Mouse (Mus musculus): ENCODE results near the gene Prkg1. TPM values are rescaled to one million over a fixed set of nuclear protein-coding genes. Genes with fewer than 3 reads are reported as not detected.

Prkg1 gene
- total RNA-seq, 2 experiments from 2014 or later, result 17.8 to 25.1 TPM

DNA sequence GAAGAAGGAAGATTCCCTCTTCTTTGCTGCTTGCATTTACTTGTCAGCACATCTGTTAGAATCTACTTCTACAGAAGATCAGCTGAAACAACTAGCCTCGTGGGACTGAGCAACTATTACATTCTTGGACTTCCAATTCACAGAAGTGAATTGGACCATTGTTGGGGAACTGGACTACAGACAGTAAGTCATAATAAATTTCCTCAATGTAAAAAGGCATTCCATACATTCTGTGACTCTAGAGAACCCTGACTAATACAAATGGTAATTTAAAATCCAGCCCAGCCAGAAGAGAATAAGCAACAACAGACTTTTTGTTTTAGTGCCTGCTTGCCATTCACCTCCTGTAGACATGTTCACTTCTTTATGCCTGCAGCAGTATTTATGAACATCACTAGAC lies 996.5 kb downstream of the Prkg1 start:
- DNase-seq (ENCODE audit: extremely low spot score in 1 of 2, low spot score in 1 of 2), result no peak

DNA sequence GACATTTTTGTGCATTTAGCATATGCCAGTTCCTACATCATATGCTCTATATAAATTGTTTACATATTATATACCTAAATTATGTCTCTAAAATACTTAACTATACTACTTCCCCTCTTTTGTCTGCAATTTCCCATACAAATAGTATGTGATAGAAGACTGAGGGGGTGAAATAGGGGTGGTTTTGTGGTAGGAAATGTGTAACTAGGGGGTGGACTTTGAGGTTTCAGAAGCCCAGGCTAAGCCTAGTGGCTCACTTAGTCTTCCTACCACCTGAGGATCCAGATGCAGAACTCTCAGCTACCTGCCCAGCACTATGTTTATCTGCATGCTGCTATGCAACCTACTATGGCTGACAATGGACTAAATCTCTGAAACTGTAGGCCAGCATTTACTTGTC lies 1020.4 kb downstream of the Prkg1 start:
- no peak for DNase-seq (ENCODE audit: extremely low spot score in 1 of 2, low spot score in 1 of 2)

DNA sequence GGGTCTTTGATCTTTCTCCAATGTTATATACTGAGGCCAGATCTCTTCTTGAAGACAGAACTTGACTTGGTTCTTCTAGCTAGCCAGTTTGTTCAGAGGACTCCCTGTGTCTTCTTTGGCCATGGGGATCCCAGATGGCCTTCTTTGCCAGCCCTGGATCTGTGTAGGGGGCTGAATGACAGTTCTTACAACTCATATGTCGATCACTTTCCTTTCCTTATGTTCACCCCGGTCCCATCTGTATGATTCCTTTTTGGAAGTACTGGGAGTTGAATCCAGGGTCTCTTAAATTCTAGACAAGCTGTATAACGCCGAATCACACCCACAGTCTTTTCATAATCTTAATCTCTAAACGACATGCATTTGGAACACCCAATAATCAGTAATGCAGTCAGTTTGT lies 1065.7 kb downstream of the Prkg1 start:
- no peak for DNase-seq (ENCODE audit: extremely low spot score in 1 of 2, low spot score in 1 of 2)

DNA sequence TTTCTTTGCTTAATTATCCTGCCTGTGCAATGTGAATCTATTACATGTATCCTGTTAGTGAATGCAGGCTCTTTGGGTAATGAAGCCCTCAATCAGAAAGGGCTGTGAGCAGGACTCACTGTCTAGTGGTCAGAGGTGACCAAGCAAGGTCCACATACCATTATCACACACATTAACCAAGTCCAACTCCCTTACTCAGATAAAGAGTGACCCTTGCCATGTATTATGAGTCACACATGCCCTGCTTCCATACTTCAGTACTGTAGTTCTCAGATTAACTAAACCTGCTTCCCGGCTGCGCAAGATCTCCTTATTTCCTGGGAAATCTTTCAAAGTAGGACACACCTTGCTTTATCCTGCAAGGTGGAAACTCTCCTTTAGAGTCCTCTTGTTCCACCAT lies 1073.6 kb downstream of the Prkg1 start:
- no peak for DNase-seq (ENCODE audit: extremely low spot score in 1 of 2, low spot score in 1 of 2)

DNA sequence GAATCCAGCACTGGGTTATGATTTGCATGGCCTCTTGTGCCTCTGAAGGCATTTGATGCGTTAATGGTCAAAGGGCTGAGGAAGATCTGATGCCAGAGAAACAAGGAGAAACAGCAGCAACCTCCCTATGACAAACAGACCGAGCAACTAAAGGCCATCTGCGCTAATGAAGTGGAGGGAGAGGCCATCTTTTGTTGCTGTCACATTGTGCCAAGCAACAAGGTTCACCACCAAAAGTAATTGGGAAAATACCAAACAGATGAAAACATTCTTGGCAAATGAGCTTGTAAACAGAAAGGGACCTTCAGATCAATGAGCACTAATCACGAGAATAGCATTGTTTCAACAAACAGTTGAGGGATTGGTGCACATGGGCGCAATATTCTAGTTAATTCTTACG lies 1074.1 kb downstream of the Prkg1 start:
- no peak for DNase-seq (ENCODE audit: extremely low spot score in 1 of 2, low spot score in 1 of 2)

DNA sequence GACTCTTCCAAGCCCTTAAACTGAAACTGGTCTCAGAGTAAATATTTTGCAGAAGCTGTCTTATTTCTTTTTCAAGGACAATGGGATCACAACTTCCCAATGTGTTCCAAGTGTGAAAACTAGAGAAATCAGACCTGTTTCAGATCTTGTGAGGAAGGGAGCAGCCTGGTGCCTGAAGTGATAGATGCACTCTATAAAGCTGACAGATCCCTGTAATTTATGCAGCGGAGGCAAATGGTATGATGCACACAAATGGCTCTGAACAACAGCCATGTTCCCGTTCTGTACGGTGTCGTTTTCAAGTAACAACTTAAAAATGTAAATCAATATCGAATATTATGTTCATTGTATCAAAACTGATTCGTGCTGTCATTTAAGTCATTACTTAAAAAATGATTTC lies 1076.9 kb downstream of the Prkg1 start:
- DNase-seq (ENCODE audit: extremely low spot score in 1 of 2, low spot score in 1 of 2), result no peak

DNA sequence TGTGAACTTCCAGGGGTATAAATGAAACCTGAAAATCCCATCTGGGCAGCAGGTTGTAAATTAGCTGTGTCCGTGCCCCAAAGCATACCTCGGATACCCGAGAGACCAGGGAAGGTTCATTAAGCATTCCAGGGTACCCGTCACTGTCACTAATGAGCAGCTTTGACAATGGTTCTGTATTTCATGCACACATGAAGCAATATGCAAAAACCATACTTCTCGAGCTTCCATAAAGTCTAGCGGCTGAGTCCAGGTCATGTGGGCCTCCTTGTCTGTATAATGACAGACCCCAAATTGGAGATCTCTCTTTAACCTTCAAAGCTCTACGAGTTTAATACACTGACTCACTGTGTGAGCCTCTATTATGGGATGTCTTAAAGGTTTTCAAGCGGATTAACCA lies 1088.5 kb downstream of the Prkg1 start:
- DNase-seq (ENCODE audit: extremely low spot score in 1 of 2, low spot score in 1 of 2), result no peak

DNA sequence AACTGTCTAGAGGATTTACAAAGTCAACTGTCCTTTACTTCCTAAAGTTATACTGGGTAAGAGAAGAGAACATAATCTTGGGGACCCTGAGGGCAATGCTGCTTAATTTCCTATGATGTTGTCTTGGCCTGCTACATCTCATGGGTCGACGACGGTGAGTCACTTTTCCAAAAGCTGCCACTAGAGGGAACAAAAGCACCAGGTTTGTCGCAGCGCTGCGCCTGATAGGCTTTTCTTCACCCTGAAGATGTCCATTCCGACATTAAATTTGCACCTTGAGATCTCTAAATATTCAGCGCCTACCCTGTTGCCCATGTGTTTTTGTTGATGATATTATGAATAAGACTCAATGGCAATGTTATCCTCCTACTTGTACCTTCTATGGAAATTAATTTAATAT lies 1100.6 kb downstream of the Prkg1 start:
- peak; percentile 34 to 77 for DNase-seq (ENCODE audit: extremely low spot score in 1 of 2, low spot score in 1 of 2)

DNA sequence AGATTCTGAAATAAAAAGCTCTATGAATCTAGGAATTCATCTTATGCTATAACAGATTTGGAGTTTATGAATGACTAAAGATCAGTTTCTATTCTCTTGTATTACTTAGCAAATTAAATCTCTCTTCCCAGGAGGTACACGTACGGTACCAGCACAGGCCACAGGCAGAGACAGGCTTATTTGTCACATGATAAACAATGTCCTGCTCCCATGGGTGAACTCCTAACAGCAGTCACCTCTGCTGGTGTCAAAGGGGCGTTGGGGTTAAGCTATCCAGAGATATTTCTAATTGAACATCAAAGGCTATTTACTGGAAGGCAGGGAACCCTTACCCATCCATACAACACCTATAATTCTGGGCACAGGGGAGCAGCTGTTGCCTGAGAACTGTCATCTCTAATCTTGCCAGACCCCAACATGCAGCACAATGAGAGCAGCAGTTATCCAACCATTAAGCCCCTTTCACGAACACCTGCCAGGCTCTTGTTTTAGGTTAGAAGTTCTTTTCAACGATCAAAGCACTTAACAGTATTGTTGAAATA lies 1122.1 kb downstream of the Prkg1 start:
- no peak for DNase-seq (ENCODE audit: extremely low spot score in 1 of 2, low spot score in 1 of 2)

DNA sequence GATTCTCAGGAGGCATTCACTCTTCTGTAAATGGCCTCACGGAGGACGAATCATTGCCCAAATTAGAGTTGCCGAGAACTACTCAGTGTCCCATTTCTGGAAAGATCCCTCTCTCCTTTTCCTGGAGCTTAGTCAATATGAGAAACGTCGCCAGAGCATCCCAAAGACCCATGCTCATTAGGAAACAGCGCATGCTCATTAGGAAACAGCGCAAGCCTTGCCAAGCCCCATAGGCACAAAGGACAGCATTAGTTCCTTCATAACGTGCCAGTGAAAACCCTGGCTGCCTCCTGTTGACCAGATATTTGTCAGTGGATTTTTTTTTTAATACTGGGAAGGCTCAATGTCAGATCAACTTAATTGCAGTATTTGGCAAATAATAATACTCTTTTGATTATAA lies 1127.4 kb downstream of the Prkg1 start:
- DNase-seq (ENCODE audit: extremely low spot score in 1 of 2, low spot score in 1 of 2), result no peak

DNA sequence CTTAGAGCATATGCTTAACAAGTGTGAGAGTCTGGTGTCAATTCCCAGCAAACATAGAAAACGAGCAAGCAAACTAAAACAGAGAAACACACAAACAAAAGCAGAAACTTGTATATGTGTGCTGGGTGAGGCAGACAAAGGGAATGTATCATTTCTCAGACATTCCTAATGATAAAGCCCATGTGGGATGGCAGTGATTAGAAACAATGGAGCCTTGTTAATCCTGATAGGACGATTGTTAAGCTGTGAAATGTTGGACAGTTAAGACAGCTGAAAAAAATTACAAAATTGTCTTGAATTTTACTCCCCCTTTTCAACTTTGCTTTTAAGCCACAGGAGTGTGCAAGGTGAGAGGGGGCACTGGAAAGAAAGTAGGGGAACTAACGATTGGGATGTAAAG lies 1133.8 kb downstream of the Prkg1 start:
- DNase-seq (ENCODE audit: extremely low spot score in 1 of 2, low spot score in 1 of 2), result no peak

DNA sequence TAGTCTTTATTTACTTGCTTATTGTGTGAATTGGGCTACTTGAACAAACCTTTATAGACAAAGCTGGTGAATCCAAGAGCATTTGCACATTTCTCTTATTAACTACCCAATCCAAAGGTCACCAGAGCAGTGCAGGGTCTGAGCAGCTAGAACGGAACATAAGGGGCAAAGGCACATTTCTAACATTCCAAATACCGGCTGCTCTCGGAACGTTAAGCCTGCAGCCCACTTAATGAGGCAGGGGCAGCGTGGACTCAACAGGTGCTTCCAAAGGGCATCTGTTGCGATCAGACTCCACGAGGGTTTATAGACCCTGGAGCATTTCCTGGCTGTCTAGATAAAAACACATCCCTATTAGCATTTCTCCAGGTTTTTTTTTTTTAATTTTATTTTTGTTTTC lies 1138.8 kb downstream of the Prkg1 start:
- no peak for DNase-seq (ENCODE audit: extremely low spot score in 1 of 2, low spot score in 1 of 2)

DNA sequence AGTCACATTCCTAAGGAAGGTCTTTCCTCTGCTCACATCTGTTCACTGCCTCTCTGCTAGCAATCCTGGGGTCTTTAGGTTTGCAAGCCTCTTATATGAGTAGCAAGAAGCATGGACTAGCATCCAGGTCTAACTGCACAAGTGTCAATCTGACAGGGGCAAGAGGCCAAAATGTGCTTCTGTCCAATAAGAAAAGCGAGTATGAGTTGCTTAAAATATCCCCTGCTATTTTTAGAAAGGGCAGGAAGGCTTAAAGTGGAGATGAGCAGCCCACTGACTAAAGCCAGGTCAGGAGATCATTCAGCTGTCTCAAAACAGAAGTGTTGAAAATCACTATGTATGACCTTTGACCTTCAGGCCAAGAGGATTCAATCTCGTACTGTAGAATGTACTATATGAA lies 1139.4 kb downstream of the Prkg1 start:
- no peak for DNase-seq (ENCODE audit: extremely low spot score in 1 of 2, low spot score in 1 of 2)

DNA sequence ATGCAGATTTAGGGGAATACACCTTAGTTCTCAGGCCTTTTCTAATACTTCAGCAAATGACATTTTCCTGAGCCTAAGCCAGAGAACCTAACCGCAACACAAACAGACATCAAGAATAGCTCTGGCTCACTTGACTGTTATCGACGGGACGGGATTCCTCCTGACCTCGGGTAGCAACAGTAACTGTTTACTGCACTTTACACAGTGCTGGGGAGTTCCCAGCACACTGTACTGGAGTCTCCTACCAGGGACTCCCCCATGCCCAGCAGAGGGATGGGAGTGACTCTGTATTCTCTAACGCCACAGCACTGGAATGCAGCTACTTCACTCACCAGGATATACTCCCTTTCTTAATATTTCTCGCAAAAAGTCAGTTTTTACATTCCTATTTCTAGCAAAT lies 1141.2 kb downstream of the Prkg1 start:
- DNase-seq (ENCODE audit: extremely low spot score in 1 of 2, low spot score in 1 of 2), result no peak

DNA sequence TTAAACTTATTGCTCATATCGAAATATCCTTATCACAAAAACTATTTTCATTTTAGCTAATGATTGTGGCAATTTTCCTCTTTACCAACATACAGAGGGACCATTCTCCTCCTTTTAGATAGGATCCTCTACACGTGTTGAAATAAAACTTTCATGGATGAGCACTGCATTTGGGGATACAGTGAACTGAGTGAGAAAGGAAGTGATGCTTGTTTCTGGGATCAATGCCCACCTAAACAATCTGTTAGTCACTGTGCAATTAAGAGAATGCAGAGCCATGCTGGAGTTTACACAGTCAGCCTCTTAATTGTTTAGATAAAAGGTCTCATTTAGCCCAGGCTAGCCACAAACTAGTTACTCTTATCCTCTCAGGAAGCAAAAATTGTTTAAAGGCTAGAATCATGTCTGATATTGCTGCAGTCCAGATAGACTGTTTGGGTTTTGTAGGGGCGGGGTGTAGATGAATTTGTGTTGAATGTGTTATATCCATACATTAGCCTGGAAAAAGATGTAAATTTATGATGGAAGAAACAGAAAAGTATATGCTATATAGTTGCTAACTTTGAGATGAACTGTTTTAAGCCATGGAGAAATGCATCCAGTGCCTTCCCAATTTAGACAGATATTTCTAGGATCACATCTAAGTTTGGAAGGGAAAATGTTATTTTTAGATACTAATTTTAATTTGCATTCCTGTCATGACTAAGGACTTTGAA lies 1151.5 kb downstream of the Prkg1 start:
- DNase-seq (ENCODE audit: extremely low spot score in 1 of 2, low spot score in 1 of 2), result no peak

DNA sequence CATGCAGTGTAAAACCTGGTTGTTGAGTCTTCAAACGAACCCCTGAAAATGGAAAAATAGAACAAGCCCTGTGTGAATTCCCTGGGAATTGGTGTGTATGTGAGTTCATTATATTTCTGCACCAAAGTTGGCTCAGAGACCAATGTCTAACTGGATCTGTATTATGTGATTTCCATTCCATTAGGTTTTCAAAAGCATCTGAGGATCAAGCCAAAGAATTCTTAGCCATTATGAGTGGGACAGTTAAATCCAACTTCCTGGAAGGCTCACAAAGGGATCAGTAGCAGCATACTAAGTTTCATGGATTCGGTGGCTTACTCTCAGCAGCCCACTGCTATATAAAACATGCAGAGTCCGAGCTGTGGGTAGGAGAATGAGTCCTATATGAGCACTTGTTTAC lies 1178.5 kb downstream of the Prkg1 start:
- DNase-seq (ENCODE audit: extremely low spot score in 1 of 2, low spot score in 1 of 2), result no peak

DNA sequence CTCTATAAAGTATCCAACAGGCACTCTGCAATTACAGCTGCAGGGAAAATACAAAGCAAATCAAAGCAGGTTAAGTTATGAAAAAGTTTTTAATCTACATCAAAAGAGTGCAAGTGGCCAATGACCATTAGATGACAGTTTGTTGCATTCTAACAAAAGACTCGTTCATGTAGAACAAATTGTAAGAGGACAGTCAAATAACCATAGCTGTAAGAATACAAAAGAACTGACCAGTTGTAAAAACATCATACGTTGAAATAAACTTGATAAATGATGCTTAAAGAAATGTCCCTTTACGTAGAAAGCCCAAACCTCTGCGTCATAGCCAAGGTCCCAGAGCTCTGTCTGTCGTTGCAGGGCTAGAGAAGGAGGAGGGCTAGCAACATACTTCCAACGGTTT lies 1200.3 kb downstream of the Prkg1 start:
- no peak for DNase-seq (ENCODE audit: extremely low spot score in 1 of 2, low spot score in 1 of 2)

DNA sequence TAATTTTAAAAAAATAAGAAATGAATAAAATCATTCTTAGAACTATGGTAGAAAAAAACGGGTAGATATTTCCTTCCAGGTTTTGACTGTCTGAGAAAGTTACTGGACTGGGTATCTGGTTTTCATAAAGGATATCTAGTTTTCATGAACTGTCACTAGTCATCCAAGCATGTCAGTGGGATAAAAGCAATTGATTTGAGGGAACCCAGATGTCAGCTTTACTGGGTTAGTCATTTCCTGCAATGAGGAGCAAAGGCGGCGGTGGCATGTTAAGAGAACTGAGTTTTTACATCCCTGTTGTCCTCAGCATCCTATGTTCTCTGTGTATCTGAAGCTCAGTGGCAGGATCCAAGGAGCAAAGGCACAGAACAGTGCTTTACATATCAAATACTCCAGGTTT lies 1201.0 kb downstream of the Prkg1 start:
- DNase-seq (ENCODE audit: extremely low spot score in 1 of 2, low spot score in 1 of 2), result no peak

DNA sequence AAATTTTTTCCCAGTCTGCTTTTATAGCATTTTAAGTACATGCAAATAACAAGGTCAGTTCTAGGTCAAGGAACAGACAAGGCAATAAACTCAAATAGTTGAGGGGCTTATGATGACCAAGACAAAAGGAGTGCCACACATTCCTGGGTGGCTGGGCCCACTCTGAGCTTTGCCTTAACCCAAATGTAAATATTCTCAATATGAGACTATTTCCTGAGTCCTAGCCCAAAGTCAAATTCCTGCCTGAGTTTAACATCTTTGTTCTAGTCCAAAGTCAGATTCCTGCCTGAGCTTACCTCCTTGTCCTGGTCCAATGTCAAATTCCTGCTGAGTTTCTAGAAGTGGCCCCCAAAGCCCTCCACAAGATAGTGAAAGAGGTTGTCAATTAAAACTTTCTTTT lies 1206.8 kb downstream of the Prkg1 start:
- DNase-seq (ENCODE audit: extremely low spot score in 1 of 2, low spot score in 1 of 2), result no peak

DNA sequence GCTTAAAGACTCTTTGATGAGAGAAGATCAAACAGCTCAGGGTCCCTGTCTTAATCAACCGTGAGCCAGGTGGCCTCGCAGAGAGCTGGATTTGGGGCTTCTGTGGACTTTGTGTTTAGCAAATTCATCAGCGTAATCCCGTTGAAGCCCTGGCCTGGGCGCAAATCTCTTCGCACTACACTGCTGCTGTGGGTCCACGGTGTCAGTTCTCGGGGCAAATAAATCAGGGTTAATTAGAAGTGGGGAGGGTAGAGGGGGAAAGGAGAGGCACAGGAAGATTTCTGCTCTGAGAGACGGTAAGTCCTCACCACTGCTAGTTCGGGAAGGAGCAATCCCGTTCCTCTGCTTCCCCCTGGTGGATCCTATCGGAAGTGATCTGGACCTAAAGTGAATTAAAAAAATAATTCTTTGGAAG lies 1210.4 kb downstream of the Prkg1 start:
- peak; percentile 71 to 94 for DNase-seq (ENCODE audit: extremely low spot score in 1 of 2, low spot score in 1 of 2)

DNA sequence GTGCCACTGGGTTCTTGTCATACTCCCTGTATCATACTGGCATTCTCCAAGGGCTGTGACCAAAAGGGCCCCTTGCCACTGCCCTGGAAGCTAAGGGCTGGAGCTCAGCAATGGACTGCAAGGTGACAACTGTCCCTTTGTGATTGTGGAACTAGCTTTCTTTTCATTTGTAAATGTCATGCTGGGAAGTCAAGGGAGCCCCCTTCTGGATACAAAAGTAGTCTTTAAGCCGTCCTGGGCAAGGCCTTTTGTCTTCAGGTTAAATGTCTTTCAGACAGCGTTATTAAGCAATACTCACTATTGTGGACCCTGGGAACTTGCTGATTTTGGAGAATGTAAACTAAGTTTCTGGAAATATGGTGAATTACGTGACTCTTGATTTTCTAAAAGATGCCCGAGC lies 1211.1 kb downstream of the Prkg1 start:
- DNase-seq (ENCODE audit: extremely low spot score in 1 of 2, low spot score in 1 of 2), result no peak

DNA sequence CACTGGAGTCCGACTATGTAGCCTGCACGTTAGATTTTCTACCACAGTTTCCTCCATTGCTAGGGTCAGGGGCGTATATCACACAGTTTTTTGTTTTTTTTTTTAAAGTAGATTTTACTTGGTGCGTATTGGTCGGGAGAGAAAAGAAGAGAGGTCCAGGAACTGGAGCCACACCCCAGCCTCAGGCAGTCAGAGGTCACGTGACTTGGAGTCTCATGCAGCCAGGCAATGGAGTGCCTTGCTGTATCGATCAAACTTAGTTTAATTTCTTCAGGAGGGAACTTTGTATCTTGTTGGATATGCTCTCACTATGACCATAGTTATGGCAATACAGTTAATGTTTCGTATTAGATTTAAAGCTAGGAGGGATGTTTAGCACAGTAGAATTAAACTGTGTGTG lies 1212.6 kb downstream of the Prkg1 start:
- no peak for DNase-seq (ENCODE audit: extremely low spot score in 1 of 2, low spot score in 1 of 2)

Data from layer of hippocampus, postnatal 25 days (tissue).